Mouse (Mus musculus) forebrain, embryonic 10.5 days (tissue): ENCODE data around the gene Lfng. TPM values are rescaled to one million over a fixed set of nuclear protein-coding genes. Genes with fewer than 3 reads are reported as not detected.

ENCODE experiments used
- DNase-seq: peaks from one replicate; pipeline ENCODE4 v3.0.0-alpha.2; 2017; ENCODE audit warnings: low spot score; ENCODE audit errors: extremely low spot score
- H3K27ac ChIP-seq: fragments of 300-500 bp; sonication (generic); 2 replicates; pipeline ENCODE4 v1.5.1; 2016; ENCODE audit warnings: mild to moderate bottlenecking
- H3K27me3 ChIP-seq: fragments of 300-500 bp; sonication (generic); 2 replicates; pipeline ENCODE4 v1.6.1; 2016; ENCODE audit warnings: mild to moderate bottlenecking; ENCODE audit not compliant: poor library complexity, severe bottlenecking
- H3K36me3 ChIP-seq: fragments of 300-500 bp; sonication (generic); replicated peaks from 2 replicates; pipeline ENCODE4 v1.6.1; 2016; ENCODE audit warnings: mild to moderate bottlenecking, moderate library complexity
- H3K4me1 ChIP-seq: fragments of 300-500 bp; sonication (generic); 2 replicates; pipeline ENCODE4 v1.6.1; 2016
- H3K4me3 ChIP-seq: fragments of 300-500 bp; sonication (generic); 2 replicates; pipeline ENCODE4 v1.5.1; 2016; ENCODE audit warnings: mild to moderate bottlenecking, moderate library complexity
- H3K9me3 ChIP-seq: fragments of 300-500 bp; sonication (generic); 2 replicates; pipeline ENCODE4 v1.6.1; 2016; ENCODE audit warnings: mild to moderate bottlenecking, moderate library complexity
- WGBS: fragments of 180-500 bp; shearing (Covaris S2); methylation state at CpG from one replicate; pipeline ENCODE4 v1.1.7; 2016; 5-methylcytosine and 5-hydroxymethylcytosine counted together
- polyA plus RNA-seq: library from polyadenylated mRNA; unstranded; fragments of >200 nt; fragmentation: Nextera tagmentation; extraction: Ambion mirVana; gene quantifications from 2 replicates; pipeline ENCODE4 v1.2.1, GENCODE M21; 2016

Gene Lfng
- polyA plus RNA-seq, 1 experiment from 2014 or later: 33.1 TPM

- whole genome bisulfite sequencing: under 1% methylated on average over 58 of the region's 62 CpGs
- Histone ChIP-seq H3K27ac (peak within 1 kb of the TSS; percentile 99), H3K9me3 (no peaks in the 10 kb centered on the region; the same call in none of the 2 replicates), H3K27me3 (peaks cover 4% of the 10 kb centered on the region; the same call in 1 of the 2 replicates), H3K36me3 (peaks cover 36% of the 10 kb centered on the region), H3K4me3 (peak within 1 kb of the TSS; percentile 81), H3K4me1 (peaks cover 62% of the 10 kb centered on the region)
- no peak for DNase-seq
Observed at GRCm38 (mm10) chr5:140648519-140649100, 41.5 kb downstream of the Lfng start, which contains the start of gene Ttyh3. Gene Ttyh3 (minus strand): TSS chr5:140649031.

- Histone ChIP-seq H3K27ac (peak overlapping the region; percentile 99), H3K4me1 (peaks cover 59% of the 10 kb centered on the region), H3K27me3 (peaks cover 4% of the 10 kb centered on the region; the same call in 1 of the 2 replicates), H3K9me3 (no peaks in the 10 kb centered on the region; the same call in none of the 2 replicates), H3K4me3 (peak overlapping the region; percentile 81), H3K36me3 (peaks cover 30% of the 10 kb centered on the region)
- DNase-seq: peak; percentile 100
- 8% methylated on average over 26 of the region's 26 CpGs for WGBS
Observed at GRCm38 (mm10) chr5:140649101-140649667, 42.1 kb downstream of the Lfng start.

- no peak for DNase-seq
- Histone ChIP-seq H3K36me3 (peaks cover 22% of the 10 kb centered on the region), H3K9me3 (no peaks in the 10 kb centered on the region; the same call in 1 of the 2 replicates), H3K27me3 (peaks cover 4% of the 10 kb centered on the region; the same call in 1 of the 2 replicates), H3K4me1 (peaks cover 55% of the 10 kb centered on the region), H3K4me3 (peak overlapping the region; percentile 81), H3K27ac (peak overlapping the region; percentile 99)
- 59% methylated on average over 7 of the region's 7 CpGs for WGBS
Observed at GRCm38 (mm10) chr5:140649881-140650414, 42.8 kb downstream of the Lfng start.

- WGBS: 90% methylated on average over 11 of the region's 11 CpGs
- H3K4me3 ChIP-seq: no peak overlapping the region
- peaks cover 9% of the 10 kb centered on the region for H3K36me3 ChIP-seq
- peaks cover 4% of the 10 kb centered on the region; the same call in 1 of the 2 replicates for H3K27me3 ChIP-seq
- no peak overlapping the region for H3K27ac ChIP-seq
- no peaks in the 10 kb centered on the region for H3K9me3 ChIP-seq
- no peak for DNase-seq
- peaks cover 42% of the 10 kb centered on the region for H3K4me1 ChIP-seq
Observed at GRCm38 (mm10) chr5:140651231-140651630, 44.1 kb downstream of the Lfng start.

GRCm38 (mm10) chr5:140652587-140652986 lies 45.5 kb downstream of the Lfng start:
- peaks cover 4% of the 10 kb centered on the region; the same call in 1 of the 2 replicates for H3K27me3 ChIP-seq
- H3K36me3 ChIP-seq: no peaks in the 10 kb centered on the region
- no peak for DNase-seq
- H3K27ac ChIP-seq: peak overlapping the region; percentile 58; the same call in 1 of the 2 replicates
- WGBS: 85% methylated on average over 7 of the region's 7 CpGs
- H3K9me3 ChIP-seq: no peaks in the 10 kb centered on the region
- H3K4me3 ChIP-seq: no peak overlapping the region
- H3K4me1 ChIP-seq: peaks cover 30% of the 10 kb centered on the region

GRCm38 (mm10) chr5:140654096-140654845 lies 47.2 kb downstream of the Lfng start:
- Histone ChIP-seq H3K9me3 (no peaks in the 10 kb centered on the region), H3K4me3 (no peak overlapping the region), H3K27me3 (peaks cover 4% of the 10 kb centered on the region; the same call in 1 of the 2 replicates), H3K4me1 (peaks cover 32% of the 10 kb centered on the region), H3K27ac (peak overlapping the region; percentile 48), H3K36me3 (no peaks in the 10 kb centered on the region)
- DNase-seq: no peak
- 89% methylated on average over 15 of the region's 15 CpGs for WGBS

GRCm38 (mm10) chr5:140659607-140660272 lies 52.6 kb downstream of the Lfng start:
- H3K27ac ChIP-seq: peak overlapping the region; percentile 82
- H3K4me1 ChIP-seq: peaks cover 63% of the 10 kb centered on the region
- H3K4me3 ChIP-seq: peak overlapping the region; percentile 29
- H3K9me3 ChIP-seq: no peaks in the 10 kb centered on the region
- WGBS: 28% methylated on average over 16 of the region's 16 CpGs
- peak; percentile 68 for DNase-seq
- no peaks in the 10 kb centered on the region for H3K27me3 ChIP-seq
- H3K36me3 ChIP-seq: peaks cover 2% of the 10 kb centered on the region

- DNase-seq: no peak
- no peaks in the 10 kb centered on the region for H3K9me3 ChIP-seq
- peaks cover 4% of the 10 kb centered on the region for H3K36me3 ChIP-seq
- peaks cover 63% of the 10 kb centered on the region for H3K4me1 ChIP-seq
- H3K4me3 ChIP-seq: peak overlapping the region; percentile 29; the same call in 1 of the 2 replicates
- H3K27ac ChIP-seq: peak overlapping the region; percentile 82
- H3K27me3 ChIP-seq: no peaks in the 10 kb centered on the region
- WGBS: 63% methylated on average over 1 of the region's 1 CpGs
Observed at GRCm38 (mm10) chr5:140660398-140660797, 53.3 kb downstream of the Lfng start.

- H3K9me3 ChIP-seq: no peaks in the 10 kb centered on the region
- peaks cover 63% of the 10 kb centered on the region for H3K4me1 ChIP-seq
- no peak for DNase-seq
- H3K36me3 ChIP-seq: peaks cover 15% of the 10 kb centered on the region
- H3K4me3 ChIP-seq: no peak overlapping the region
- H3K27me3 ChIP-seq: no peaks in the 10 kb centered on the region
- 86% methylated on average over 8 of the region's 8 CpGs for WGBS
- H3K27ac ChIP-seq: peak overlapping the region; percentile 65
Observed at GRCm38 (mm10) chr5:140661427-140661826, 54.3 kb downstream of the Lfng start.

GRCm38 (mm10) chr5:140661875-140662643 lies 54.9 kb downstream of the Lfng start:
- no peak for DNase-seq
- H3K9me3 ChIP-seq: no peaks in the 10 kb centered on the region
- peak overlapping the region; percentile 65 for H3K27ac ChIP-seq
- no peaks in the 10 kb centered on the region for H3K27me3 ChIP-seq
- H3K36me3 ChIP-seq: peaks cover 16% of the 10 kb centered on the region
- 83% methylated on average over 12 of the region's 12 CpGs for WGBS
- no peak overlapping the region for H3K4me3 ChIP-seq
- H3K4me1 ChIP-seq: peaks cover 63% of the 10 kb centered on the region

GRCm38 (mm10) chr5:140662741-140663592 lies 55.8 kb downstream of the Lfng start:
- H3K4me3 ChIP-seq: no peak overlapping the region
- H3K36me3 ChIP-seq: peaks cover 22% of the 10 kb centered on the region
- no peaks in the 10 kb centered on the region for H3K9me3 ChIP-seq
- 76% methylated on average over 17 of the region's 17 CpGs for WGBS
- H3K27ac ChIP-seq: peak overlapping the region; percentile 65
- peaks cover 60% of the 10 kb centered on the region for H3K4me1 ChIP-seq
- no peaks in the 10 kb centered on the region for H3K27me3 ChIP-seq
- DNase-seq: no peak
